Mouse (Mus musculus): Measurements from ENCODE around the gene Mybpc2. TPM values are rescaled to one million over a fixed set of nuclear protein-coding genes. Genes with fewer than 3 reads are reported as not detected.

Mybpc2 gene
- not detected for polyA plus RNA-seq (2017; shearing (Covaris generic))

DNA sequence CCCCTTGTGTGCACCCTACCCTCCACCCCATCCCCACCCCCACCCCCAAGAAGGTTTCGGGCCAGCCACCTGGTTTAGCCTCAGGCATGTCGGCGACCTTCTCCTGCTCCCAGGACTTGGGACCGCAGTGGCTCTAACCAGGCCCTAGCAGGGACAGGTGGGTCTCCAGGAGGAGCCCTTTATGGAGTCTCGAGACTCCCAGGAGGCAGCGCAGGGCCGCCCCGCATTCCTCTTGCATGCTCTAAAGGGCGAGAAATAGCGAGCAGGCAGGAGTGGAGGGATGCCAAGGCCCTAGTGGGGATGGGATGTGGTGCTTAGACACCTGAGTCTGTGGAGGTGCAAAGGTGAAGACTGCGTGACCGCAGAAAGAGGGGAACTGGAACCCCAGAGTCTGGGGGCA lies at the start of gene Mybpc2:
TSS of gene Mybpc2 (minus strand) at position 155 of the 400 bp plus-strand sequence.

GRCm38 (mm10) chr7:44572213-44572701 lies 47.8 kb upstream of the Mybpc2 start, which contains the start of gene Napsa:
Napsa (plus strand) TSS chr7:44572380.

GRCm38 (mm10) chr7:44553826-44554225 lies 29.4 kb upstream of the Mybpc2 start, which contains the start of gene Nr1h2:
Nr1h2 (minus strand) TSS chr7:44553951.

GRCm38 (mm10) chr7:44548497-44549087 lies 24.1 kb upstream of the Mybpc2 start, which contains the start of gene Pold1:
Pold1 (minus strand) TSS chr7:44548849.

DNA sequence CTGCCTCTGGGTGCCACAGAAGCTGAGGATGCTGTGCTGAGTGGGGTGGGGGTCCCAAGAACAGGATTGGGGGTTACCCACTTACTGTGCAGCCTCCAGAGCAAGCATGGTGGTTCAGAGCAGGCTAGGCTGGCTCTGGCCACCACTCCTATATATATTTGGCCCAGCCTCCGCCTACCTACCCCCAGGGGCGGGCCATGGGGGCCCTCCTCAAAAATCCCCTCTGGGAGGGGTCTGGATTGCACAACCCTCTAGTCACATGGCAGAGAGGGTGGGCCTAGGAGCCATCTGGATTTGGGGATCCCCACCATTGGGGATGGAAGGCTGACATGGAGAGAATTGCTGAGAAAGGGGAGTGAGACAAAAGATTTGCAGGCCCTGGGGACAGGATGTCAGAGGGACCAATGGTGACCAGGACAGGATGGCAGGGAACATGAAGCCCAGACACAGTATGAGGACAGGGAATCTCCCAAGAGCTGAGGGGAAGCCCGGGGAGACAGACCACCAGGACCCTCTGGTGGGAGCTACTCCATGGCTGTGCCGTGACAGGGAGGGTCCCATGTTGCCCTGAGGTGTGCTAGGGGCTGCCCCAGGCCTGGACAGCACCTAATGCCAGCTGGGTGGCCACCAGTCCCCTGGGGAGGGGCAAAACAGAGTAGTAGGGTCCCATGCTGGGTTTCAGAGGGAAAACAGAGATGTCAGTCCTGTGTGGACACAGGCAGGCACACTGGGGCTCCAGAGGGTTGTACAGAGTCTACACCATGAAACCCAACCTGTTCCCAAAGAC lies 7.7 kb upstream of the Mybpc2 start, which contains the start of gene Spib:
TSS of gene Spib (minus strand) at position 126 of the 787 bp plus-strand sequence.

GRCm38 (mm10) chr7:44495992-44496770 lies 28.3 kb downstream of the Mybpc2 start, which contains the start of the genes Emc10 and Fam71e1:
Emc10 (minus strand) TSS chr7:44496529.
Fam71e1 (plus strand) TSS chr7:44496581.

DNA sequence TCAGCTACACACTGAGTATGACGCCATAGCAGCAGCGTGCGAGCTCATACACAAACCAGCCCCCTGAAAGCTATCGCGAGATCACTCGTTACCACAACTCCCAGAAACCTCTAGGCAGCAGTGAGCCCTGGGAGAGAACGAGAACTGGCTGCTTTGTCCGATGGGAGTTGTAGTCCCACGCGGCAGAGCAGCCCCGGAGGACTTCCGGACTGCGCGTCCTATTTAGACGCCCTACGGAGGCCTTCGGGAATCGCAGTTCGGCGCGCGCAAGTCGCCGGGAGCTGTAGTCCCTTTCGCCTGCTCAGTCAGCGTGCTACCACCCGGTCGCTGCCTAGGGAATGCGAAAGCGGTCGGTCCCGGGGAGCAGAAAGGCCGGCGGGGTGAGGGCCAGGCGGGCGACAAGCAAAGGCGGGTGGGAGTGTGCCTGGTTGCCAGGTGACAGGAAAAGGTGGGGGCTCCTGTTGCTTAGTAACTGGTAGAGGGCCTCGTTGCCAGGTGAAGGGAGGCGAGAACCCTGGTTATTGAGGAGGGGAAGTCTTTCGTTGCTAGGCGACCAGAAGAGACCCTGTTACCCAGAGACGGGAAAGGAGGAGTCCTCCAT lies 56.5 kb downstream of the Mybpc2 start, which contains the start of gene Josd2:
TSS of gene Josd2 (plus strand) at position 170 of the 601 bp plus-strand sequence.

DNA sequence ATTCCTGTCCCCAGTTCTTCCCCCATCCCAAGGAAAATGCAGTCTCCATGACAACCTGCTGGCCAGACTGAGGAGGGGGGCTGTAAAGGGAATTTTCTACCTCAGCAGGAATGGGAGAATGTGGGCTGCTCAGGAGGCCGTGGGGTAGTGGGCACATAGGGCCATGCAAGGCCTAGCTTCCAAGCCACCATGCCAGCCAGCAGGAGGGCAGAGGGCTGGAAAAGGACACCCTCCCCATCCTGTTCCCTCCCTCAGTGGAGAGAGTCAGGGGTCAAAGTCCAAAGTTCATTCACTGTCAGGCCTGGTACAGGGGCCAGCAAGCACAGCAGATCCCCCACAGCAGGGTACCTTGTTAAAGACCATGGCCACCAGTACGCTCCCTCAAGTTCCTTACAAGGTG lies 59.3 kb downstream of the Mybpc2 start, which contains the start of gene Aspdh:
TSS of gene Aspdh (plus strand) at position 281 of the 400 bp plus-strand sequence.

Other genes with a start within 250 kb of the Mybpc2 start
- gene Clec11a, start 217.8 kb downstream of the Mybpc2 start, polyA plus RNA-seq (2017; shearing (Covaris generic)): 0.29 TPM
- gene Shank1, start 214.4 kb downstream of the Mybpc2 start, polyA plus RNA-seq (2017; shearing (Covaris generic)): 0.13 TPM
- gene Syt3, start 140.6 kb downstream of the Mybpc2 start, polyA plus RNA-seq (2017; shearing (Covaris generic)): 0.20 TPM
- not detected for gene 1700008O03Rik, start 138.8 kb downstream of the Mybpc2 start, polyA plus RNA-seq (2017; shearing (Covaris generic))
- 0.13 TPM for gene Lrrc4b, start 95.6 kb downstream of the Mybpc2 start, polyA plus RNA-seq (2017; shearing (Covaris generic))
- gene Aspdh, start 59.3 kb downstream of the Mybpc2 start, polyA plus RNA-seq (2017; shearing (Covaris generic)): 0.57 TPM
- gene Josd2, start 56.7 kb downstream of the Mybpc2 start, polyA plus RNA-seq (2017; shearing (Covaris generic)): 61.2 TPM
- 164 TPM for gene Emc10, start 28.1 kb downstream of the Mybpc2 start, polyA plus RNA-seq (2017; shearing (Covaris generic))
- gene Fam71e1, start 28.1 kb downstream of the Mybpc2 start, polyA plus RNA-seq (2017; shearing (Covaris generic)): 2.0 TPM
- gene Spib, start 7.4 kb upstream of the Mybpc2 start, polyA plus RNA-seq (2017; shearing (Covaris generic)): 0.54 TPM
- gene Pold1, start 24.2 kb upstream of the Mybpc2 start, polyA plus RNA-seq (2017; shearing (Covaris generic)): 49.4 TPM
- gene Nr1h2, start 29.3 kb upstream of the Mybpc2 start, polyA plus RNA-seq (2017; shearing (Covaris generic)): 217 TPM
- gene Napsa, start 47.7 kb upstream of the Mybpc2 start, polyA plus RNA-seq (2017; shearing (Covaris generic)): not detected
- gene Kcnc3, start 66.0 kb upstream of the Mybpc2 start, polyA plus RNA-seq (2017; shearing (Covaris generic)): 0.16 TPM
- 0.89 TPM for gene Myh14, start 146.2 kb upstream of the Mybpc2 start, polyA plus RNA-seq (2017; shearing (Covaris generic))
- gene Izumo2, start 184.1 kb upstream of the Mybpc2 start, polyA plus RNA-seq (2017; shearing (Covaris generic)): not detected
- gene Vrk3, start 223.8 kb upstream of the Mybpc2 start, polyA plus RNA-seq (2017; shearing (Covaris generic)): 85.2 TPM
- 0.40 TPM for gene Zfp473, start 226.4 kb upstream of the Mybpc2 start, polyA plus RNA-seq (2017; shearing (Covaris generic))

Measured in effector memory CD4-positive, alpha-beta T cell, adult 7 months (primary cell).